Mouse (Mus musculus) frontal cortex, adult 2 months (tissue): ENCODE results near the gene Chtf18. TPM values are rescaled to one million over a fixed set of nuclear protein-coding genes. Genes with fewer than 3 reads are reported as not detected.

Experiments
- DNase-seq, 2 experiments: peaks; one replicate each; pipeline ENCODE4 v3.0.0; 2022; ENCODE audit warnings: low spot score in 1 of 2; ENCODE audit errors: extremely low spot score in 1 of 2
- polyA plus RNA-seq: library from polyadenylated mRNA; depleted of rRNA; stranded (reverse); fragments of >200 nt; gene quantifications from 2 replicates; pipeline ENCODE4 v1.2.3, GENCODE M21; 2012

Chtf18 gene
- polyA plus RNA-seq, 1 experiment: 2.9 TPM

GRCm38 (mm10) chr17:25735745-25736144 lies 8.5 kb upstream of the Chtf18 start, which contains the start of gene Mslnl:
Gene Mslnl (plus strand): TSS chr17:25736042.
- no peak for DNase-seq

GRCm38 (mm10) chr17:25735246-25735645 lies 8.0 kb upstream of the Chtf18 start:
- no peak for DNase-seq

DNA sequence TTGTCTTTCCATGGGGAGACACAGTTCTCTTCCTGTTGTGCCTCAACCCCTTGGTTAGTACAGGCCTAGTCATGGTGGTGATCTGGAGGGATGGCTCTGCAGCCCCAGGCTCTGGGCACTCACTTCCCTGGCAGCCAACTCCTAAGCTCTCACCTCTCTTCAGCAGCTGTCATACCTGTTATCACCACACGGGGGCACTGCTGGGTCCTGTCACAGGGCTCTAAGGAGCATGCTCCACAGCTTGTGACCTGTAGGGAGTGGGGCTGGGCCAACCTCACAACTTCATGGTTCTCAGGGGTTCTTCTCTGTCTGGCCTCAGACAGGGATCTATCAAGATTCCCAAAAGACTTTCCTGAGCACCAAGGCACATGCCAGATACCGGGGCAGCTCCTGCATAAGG lies 4.9 kb upstream of the Chtf18 start:
- DNase-seq: peak; percentile 68 to 94

- no peak for DNase-seq
Observed at GRCm38 (mm10) chr17:25728009-25728270, 721 bp upstream of the Chtf18 start.

GRCm38 (mm10) chr17:25725264-25725663 lies 2.0 kb downstream of the Chtf18 start:
- no peak for DNase-seq

DNA sequence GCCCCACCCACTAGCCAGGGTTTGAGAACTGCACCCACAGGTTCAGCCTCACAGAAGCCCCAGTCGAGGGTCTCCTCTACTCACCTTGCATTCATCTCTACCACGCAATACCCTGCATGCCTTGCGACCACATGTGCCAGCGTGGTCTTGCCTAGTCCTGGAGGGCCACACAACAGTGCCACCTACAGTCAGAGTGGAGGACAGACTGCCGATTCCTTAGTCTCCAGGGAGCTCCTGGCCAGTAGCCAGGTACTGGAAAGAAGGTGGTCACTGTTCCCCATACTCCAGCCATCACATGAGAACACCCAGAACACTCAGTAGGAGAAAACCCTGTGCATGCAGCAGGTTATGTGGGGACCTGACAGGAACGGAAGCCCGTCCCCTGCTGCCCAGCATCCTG lies 3.3 kb downstream of the Chtf18 start:
- peak in 1 of 2 experiments; percentile 57 for DNase-seq

- no peak for DNase-seq
Observed at GRCm38 (mm10) chr17:25723470-25723869, 3.7 kb downstream of the Chtf18 start.

GRCm38 (mm10) chr17:25721476-25721875 lies 5.7 kb downstream of the Chtf18 start:
- DNase-seq: no peak

DNA sequence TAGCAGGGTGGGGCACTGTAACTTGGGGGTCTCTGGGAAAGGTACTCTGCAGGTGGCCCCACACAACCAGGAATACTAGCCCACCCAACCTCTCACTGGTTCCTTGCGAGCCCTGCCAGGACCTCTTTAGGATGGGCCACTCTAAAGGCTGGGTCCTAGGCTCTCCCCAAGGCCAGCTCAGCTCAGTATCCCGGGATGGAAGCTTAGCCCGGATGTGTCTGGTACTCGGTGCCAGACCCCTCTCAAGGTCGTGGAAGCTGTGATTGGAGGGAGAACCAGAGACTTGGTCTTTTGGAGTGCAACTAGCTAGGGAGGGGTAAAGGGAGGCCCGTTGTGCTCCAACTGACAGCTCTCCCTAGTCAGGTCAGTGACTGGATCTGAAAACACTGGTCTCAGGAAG lies 9.5 kb downstream of the Chtf18 start:
- DNase-seq: no peak

GRCm38 (mm10) chr17:25716711-25717637 lies 10.2 kb downstream of the Chtf18 start, which contains the start of gene Gng13:
Gene Gng13 (plus strand): TSS chr17:25717171.
- no peak for DNase-seq

- no peak for DNase-seq
Observed at GRCm38 (mm10) chr17:25716130-25716529, 11.1 kb downstream of the Chtf18 start.

GRCm38 (mm10) chr17:25715627-25716026 lies 11.6 kb downstream of the Chtf18 start:
- DNase-seq: no peak

DNA sequence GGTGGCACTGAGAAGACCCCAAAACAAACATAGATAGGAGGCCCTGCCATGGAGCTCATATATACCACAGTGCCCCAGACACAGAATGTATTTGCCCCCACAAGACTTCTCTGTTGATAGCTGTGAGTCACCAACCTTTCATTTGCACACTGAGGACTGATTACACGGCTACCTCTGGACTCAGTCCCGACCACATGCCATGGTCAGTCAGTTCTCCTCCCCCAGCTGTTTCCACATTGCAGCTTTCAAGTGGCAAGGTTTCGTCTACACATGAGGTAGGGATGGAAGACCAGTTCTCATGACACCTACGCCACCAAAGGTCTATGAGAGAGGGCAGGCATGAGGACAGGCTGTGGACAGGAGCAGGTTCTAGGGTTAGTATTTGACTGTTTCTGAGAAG lies 16.1 kb downstream of the Chtf18 start:
- no peak for DNase-seq

DNA sequence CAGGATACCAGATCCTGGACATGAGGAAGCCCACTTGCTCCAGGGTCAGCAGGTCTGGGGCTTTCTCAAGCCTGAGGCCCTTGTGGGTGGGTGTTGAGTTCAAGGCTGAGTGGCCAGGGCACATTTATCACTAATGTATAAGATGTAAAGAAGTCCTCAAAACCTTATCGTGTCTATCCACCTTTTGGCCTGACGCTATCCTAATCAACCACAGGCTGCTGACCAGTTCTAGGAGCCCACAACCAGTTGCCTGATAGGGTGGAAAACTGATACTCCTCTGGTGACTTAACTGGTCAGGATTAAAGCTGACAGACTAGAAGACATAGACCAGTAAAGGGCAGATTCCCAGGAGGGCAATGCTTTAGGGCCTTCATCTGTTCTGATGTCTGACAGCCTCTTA lies 17.2 kb downstream of the Chtf18 start:
- DNase-seq: no peak

GRCm38 (mm10) chr17:25700863-25701496 lies 26.2 kb downstream of the Chtf18 start:
- DNase-seq: no peak

DNA sequence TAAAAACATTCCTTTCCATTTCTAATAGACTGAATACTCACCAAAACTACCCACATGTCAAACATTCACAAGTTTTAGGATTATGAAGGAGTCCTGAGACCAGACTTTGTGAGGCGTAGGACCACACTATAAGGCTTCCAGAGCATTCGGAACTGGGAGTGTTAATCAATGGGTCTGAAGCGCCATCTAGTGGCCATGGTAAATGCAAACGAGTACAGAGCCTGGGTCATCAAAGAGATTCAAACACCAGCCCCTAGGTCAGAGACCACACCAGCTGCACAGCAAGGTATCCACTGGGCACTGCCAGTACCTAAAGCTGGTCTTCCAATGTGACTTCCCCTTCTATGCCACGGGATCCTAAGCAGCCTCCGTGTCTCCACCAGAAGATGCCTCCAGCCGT lies 28.8 kb downstream of the Chtf18 start:
- peak in 1 of 2 experiments; percentile 93 for DNase-seq

GRCm38 (mm10) chr17:25696263-25696662 lies 31.0 kb downstream of the Chtf18 start:
- no peak for DNase-seq

DNA sequence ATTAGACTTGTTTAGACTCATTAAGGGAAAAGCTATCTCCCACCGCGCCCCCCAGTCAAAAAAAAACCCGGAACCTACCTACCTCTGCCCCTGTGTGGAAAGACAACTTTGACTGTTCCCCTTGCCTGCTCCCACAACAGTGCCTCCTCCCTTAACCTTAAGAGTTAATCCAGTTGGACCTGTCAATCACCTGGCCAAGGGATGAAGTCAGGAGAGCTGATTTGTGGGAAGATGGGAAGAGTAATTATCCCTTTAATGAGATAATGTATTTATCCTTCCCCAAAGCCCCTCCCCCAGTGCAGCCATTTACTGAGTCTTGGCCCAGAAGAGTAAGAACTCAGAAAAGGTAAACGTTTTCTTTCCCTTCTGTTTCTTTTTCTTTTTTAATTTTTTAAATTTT lies 38.3 kb downstream of the Chtf18 start:
- DNase-seq: no peak

DNA sequence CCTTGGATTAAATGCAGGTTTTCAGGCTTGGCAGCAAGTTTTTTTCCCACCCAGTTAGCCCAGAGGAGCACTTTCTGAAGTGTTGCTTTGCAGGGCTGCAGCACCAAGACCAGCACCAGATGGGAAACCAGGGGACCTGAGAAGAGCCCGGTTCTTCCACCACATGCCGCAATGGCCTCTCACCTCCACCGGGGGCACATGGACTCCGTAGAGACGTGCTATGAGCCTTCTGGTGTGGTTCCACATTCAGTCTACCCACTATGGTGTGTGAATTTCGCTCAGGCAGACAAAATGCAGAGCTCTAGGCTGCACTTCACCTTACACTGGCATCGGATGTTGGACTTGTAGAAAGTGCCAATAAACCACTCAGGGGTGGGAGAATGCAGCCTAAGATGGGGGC lies 40.9 kb downstream of the Chtf18 start:
- DNase-seq: no peak

- DNase-seq: no peak
Observed at GRCm38 (mm10) chr17:25681636-25682035, 45.6 kb downstream of the Chtf18 start.

DNA sequence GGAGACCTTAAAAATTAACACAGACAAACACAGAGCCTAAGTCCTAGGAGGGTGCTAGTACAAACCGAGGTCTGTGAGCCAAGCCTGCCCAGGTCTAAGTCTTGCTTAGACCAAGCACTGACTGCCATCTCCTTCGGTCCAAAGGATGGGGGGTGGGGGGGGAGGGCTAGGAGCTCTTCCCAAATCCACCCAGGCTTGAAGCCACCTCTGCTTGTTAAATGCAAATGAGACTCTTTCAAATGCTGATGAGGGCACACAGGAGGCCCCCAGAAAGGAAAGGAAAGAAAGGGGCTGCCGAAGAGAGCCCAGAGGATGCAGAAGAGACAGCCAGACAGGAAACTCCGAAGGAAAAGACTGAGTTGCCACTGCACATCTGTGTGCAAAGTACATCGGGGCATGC lies 47.4 kb downstream of the Chtf18 start:
- DNase-seq: no peak

DNA sequence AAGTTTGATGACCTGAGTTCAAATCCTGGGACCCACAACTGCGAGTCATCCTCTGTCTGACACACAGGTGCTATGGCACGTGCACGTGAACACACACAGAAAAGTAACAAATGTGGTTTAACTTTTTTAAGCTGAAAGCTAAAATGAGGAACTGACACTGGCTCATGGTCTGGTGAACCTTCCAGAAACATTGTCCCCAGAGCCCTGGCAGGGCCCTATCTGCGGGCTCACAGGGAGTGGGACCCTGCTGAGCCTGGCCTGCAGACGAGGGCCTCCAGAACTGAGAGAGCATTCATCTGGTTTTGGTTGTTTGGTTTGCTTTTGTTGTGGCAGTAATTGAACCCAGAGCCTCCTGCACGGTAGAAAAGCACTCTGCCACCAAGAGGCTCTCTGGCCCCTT lies 49.2 kb downstream of the Chtf18 start:
- DNase-seq: no peak
